Mouse (Mus musculus) brain, embryonic 14.5 days (tissue): ENCODE data around the gene Tceal9.

ENCODE experiments used
- CTCF ChIP-seq: fragments of 200-500 bp; IDR thresholded peaks from 2 replicates; pipeline ENCODE4 v1.5.1; 2012; ENCODE audit warnings: inconsistent platforms, mild to moderate bottlenecking, moderate library complexity, borderline replicate concordance; ENCODE audit not compliant: insufficient read depth, insufficient read length; ENCODE audit errors: extremely low read depth
- POLR2A ChIP-seq: fragments of 200-500 bp; IDR thresholded peaks from 2 replicates; pipeline ENCODE4 v1.6.1; 2012; ENCODE audit warnings: mild to moderate bottlenecking, inconsistent platforms, borderline replicate concordance; ENCODE audit not compliant: poor library complexity, insufficient read depth, insufficient read length, severe bottlenecking; ENCODE audit errors: extremely low read depth

- no peak for TF ChIP-seq POLR2A
- no peak for TF ChIP-seq CTCF
These were observed 46.0 kb downstream of the Tceal9 start for GRCm38 (mm10) chrX:136290817-136291281.
